Comparison of ENCODE assay signal across 8 mouse cellular contexts in genomic region chr9:20972141-20972992, GRCm38 (mm10). TPM values are rescaled to one million over a fixed set of nuclear protein-coding genes. Genes with fewer than 3 reads are reported as not detected.
DNase-seq lines count a peak whose midpoint lies in the region; ATAC-seq lines count a peak whose summit lies in the region.

No protein-coding gene starts in this region.

- no peaks in the 10 kb centered on the region for H3K9me3 ChIP-seq in hindbrain, embryonic 11.5 days (ENCODE audit: control insufficient read depth, low read length)

- peak overlapping the region; percentile 1 for H3K9ac ChIP-seq in hindbrain, embryonic 11.5 days (ENCODE audit: low read depth, low read length)

- WGBS in hindbrain, embryonic 11.5 days = 34% methylated on average over 28 of the region's 28 CpGs

- ATAC-seq in hindbrain, embryonic 11.5 days (ENCODE audit: low FRiP score) = 0 out of 2 replicates have a peak, but pooled peaks have one; percentile 4

- peak overlapping the region; percentile 20; the same call in 1 of the 2 replicates for H3K4me2 ChIP-seq in hindbrain, embryonic 11.5 days (replicated peaks; ENCODE audit: low read depth, low read length)

- no peaks in the 10 kb centered on the region for H3K27me3 ChIP-seq in hindbrain, embryonic 11.5 days (ENCODE audit: control insufficient read depth, insufficient read depth, low read length)

- peak; percentile 67 for DNase-seq in MN1 (ENCODE audit: low spot score)
- DNase-seq in cerebellum, postnatal 14 days = peak; percentile 30
- peak; percentile 49 to 68 for DNase-seq in frontal cortex, postnatal 14 days (ENCODE audit: low spot score in 2 of 2)
- DNase-seq in hindbrain, embryonic 11.5 days (ENCODE audit: low spot score) = peak; percentile 42
- peak; percentile 76 for DNase-seq in layer of hippocampus, adult 9-11 months
- DNase-seq in lung, postnatal 36 days = peak; percentile 67
- peak; percentile 50 to 64 for DNase-seq in right cerebral cortex, postnatal 36 days (ENCODE audit: low spot score in 2 of 2)
- no peak for DNase-seq in spleen, adult 18-20 months

- H3K36me3 ChIP-seq in hindbrain, embryonic 11.5 days (ENCODE audit: control insufficient read depth, insufficient read depth, low read length) = no peaks in the 10 kb centered on the region

- no peak overlapping the region for H3K4me3 ChIP-seq in hindbrain, embryonic 11.5 days (ENCODE audit: low read depth, low read length)

- H3K4me1 ChIP-seq in hindbrain, embryonic 11.5 days (replicated peaks; ENCODE audit: control insufficient read depth, insufficient read depth, low read length) = peaks cover 2% of the 10 kb centered on the region

- H3K27ac ChIP-seq in hindbrain, embryonic 11.5 days (ENCODE audit: low read depth, low read length) = peak overlapping the region; percentile 6

RNA-seq across cellular contexts. Expression of gene S1pr2, which starts 4.2 kb away (rescaled TPM):
- 23.4 TPM in 2 replicates for polyA plus RNA-seq in hindbrain, embryonic 11.5 days (2014; fragmentation: Nextera tagmentation; extraction: Ambion mirVana)

RNA-seq across cellular contexts. Expression of gene Dnmt1, which starts 12.7 kb away (rescaled TPM):
- polyA plus RNA-seq in hindbrain, embryonic 11.5 days (2014; fragmentation: Nextera tagmentation; extraction: Ambion mirVana) = 65.6 and 82.9 TPM in 2 replicates

RNA-seq across cellular contexts. Expression of gene Mrpl4, which starts 30.2 kb away (rescaled TPM):
- 120 and 132 TPM in 2 replicates for polyA plus RNA-seq in hindbrain, embryonic 11.5 days (2014; fragmentation: Nextera tagmentation; extraction: Ambion mirVana)

RNA-seq across cellular contexts. Expression of gene Icam1, which starts 43.4 kb away (rescaled TPM):
- polyA plus RNA-seq in hindbrain, embryonic 11.5 days (2014; fragmentation: Nextera tagmentation; extraction: Ambion mirVana) = 4.3 and 4.5 TPM in 2 replicates

RNA-seq across cellular contexts. Expression of gene Icam4, which starts 56.8 kb away (rescaled TPM):
- 5.4 and 5.7 TPM in 2 replicates for polyA plus RNA-seq in hindbrain, embryonic 11.5 days (2014; fragmentation: Nextera tagmentation; extraction: Ambion mirVana)

Comparison
In these comparisons a context has a peak if more than half of its experiments do, and no peak if none do; other contexts are left out.
1. DNase-seq: peak in MN1 (single experiment), cerebellum, postnatal 14 days (2 of 2), frontal cortex, postnatal 14 days (2 of 2), hindbrain, embryonic 11.5 days (single experiment), layer of hippocampus, adult 9-11 months (single experiment), lung, postnatal 36 days (single experiment) and right cerebral cortex, postnatal 36 days (2 of 2); none in spleen, adult 18-20 months (0 of 2).